Mouse (Mus musculus) embryonic facial prominence, embryonic 15.5 days (tissue): ENCODE results near the gene Apcs. TPM values are rescaled to one million over a fixed set of nuclear protein-coding genes. Genes with fewer than 3 reads are reported as not detected.

Experiments
- polyA plus RNA-seq: library from polyadenylated mRNA; unstranded; fragments of >200 nt; fragmentation: Nextera tagmentation; extraction: Ambion mirVana; gene quantifications from 2 replicates; pipeline ENCODE4 v1.2.1, GENCODE M21; 2015

Apcs gene
- polyA plus RNA-seq, 1 experiment from 2014 or later, result not detected

Other genes starting within 250 kb of the Apcs start
- gene Crp, start 197.0 kb downstream of the Apcs start, polyA plus RNA-seq, result not detected in 2 replicates
- gene Olfr16, start 55.4 kb upstream of the Apcs start, polyA plus RNA-seq, result 0.20 TPM in 1 of 2 replicates, not detected in the other
- gene Olfr1408, start 242.3 kb upstream of the Apcs start, polyA plus RNA-seq, result 0.12 and 0.29 TPM in 2 replicates